Mouse (Mus musculus): ENCODE results near the gene Syt14. TPM values are rescaled to one million over a fixed set of nuclear protein-coding genes. Genes with fewer than 3 reads are reported as not detected.

Syt14 gene
- polyA plus RNA-seq (2012; ENCODE audit: insufficient read depth, insufficient read length, missing spikeins), result 0.87 and 1.0 TPM in 2 replicates

- Histone ChIP-seq H3K4me3 (ENCODE audit: insufficient read depth, low read depth, low read length) (peak within 1 kb of the TSS; percentile 44), H3K4me1 (ENCODE audit: control insufficient read depth, insufficient read depth, insufficient read length, low read length) (no peaks in the 10 kb centered on the region)
Measured at GRCm38 (mm10) chr1:193035371-193036238, at the start of gene Syt14. TSS of gene Syt14 (minus strand) at chr1:193035775.

DNA sequence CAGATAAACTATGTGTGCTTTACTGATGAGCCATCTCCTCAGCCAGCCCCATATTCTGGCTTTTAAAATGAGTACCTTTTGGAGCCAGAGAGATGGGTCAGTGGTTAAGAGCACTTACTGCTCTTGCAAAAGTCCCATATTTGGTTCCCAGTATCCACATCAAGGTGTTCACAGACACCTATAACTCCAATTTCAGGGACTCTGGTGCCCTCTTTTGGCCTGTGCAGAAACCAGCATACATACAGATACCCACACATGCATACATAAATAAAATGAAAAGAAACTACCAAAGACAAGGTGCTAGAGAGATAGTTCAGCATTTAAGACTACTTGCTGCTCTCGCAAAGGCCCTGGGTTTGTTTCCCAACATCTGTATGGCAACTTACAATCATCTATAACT lies 48.4 kb upstream of the Syt14 start:
- Histone ChIP-seq H3K4me3 (ENCODE audit: insufficient read depth, low read depth, low read length) (no peak overlapping the region), H3K27ac (replicated peaks; ENCODE audit: low read depth, low read length) (no peak overlapping the region), H3K4me1 (ENCODE audit: control insufficient read depth, insufficient read depth, insufficient read length, low read length) (peaks cover 14% of the 10 kb centered on the region)

More at GRCm38 (mm10) chr1:193035371-193036238, at the start of gene Syt14:
- H3K27ac ChIP-seq (replicated peaks; ENCODE audit: low read depth, low read length), result no peak within 1 kb of the TSS

DNA sequence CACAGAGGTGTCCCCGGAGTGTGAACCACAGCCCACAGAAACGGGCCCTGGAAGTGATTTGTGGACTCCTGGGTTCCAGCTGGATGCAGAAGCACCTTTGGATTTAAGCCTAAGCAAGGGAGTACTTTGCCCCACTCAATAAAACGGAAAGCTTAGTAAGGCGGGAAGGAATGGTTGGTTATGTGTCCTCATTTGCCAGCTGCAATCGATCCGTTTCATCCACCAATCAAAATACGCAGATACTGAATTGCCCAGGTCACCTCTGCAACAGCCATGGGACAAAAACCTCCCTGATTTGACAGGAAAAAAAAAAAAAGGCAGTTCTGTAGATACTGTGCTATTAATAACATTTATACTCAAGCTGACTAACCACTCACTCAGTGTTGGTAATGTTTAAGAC lies 47.5 kb upstream of the Syt14 start:
- no peak overlapping the region for H3K4me3 ChIP-seq (ENCODE audit: insufficient read depth, low read depth, low read length)
- H3K27ac ChIP-seq (replicated peaks; ENCODE audit: low read depth, low read length), result peak overlapping the region; percentile 66

DNA sequence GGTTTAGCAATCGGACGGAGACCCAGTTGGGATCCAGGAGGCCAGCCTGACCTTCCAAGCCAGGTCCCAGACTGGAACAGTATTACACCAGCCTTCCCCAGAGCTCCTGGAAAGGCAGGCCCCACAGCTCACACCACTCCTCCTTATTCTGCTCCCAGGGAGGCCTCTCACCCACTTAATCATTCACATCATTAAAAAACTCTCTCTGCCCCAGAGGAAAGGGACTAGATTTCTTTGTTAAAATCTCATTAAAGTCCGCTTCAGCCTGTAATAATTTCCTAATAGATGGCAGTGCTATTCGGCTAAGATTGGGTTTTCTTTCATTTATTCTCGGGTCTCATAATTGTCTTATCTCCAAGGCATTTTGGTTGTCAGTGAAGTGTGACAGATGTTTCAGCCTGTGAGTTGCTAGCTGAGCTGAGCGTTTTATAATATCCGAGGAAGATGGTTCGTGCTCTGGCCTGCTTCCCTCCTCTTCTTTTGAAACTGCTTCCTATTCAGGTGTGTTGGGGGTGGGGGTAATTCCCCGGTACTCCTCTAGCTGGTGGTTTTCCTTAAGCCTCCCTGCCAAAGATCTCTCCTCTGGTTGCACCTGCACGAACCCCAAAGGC lies 46.8 kb upstream of the Syt14 start:
- Histone ChIP-seq H3K27ac (replicated peaks; ENCODE audit: low read depth, low read length) (peak overlapping the region; percentile 66), H3K4me1 (ENCODE audit: control insufficient read depth, insufficient read depth, insufficient read length, low read length) (peaks cover 12% of the 10 kb centered on the region; the same call in 1 of the 2 replicates)

More for the DNA sequence above, 47.5 kb upstream of the Syt14 start:
- peaks cover 12% of the 10 kb centered on the region; the same call in 1 of the 2 replicates for H3K4me1 ChIP-seq (ENCODE audit: control insufficient read depth, insufficient read depth, insufficient read length, low read length)

DNA sequence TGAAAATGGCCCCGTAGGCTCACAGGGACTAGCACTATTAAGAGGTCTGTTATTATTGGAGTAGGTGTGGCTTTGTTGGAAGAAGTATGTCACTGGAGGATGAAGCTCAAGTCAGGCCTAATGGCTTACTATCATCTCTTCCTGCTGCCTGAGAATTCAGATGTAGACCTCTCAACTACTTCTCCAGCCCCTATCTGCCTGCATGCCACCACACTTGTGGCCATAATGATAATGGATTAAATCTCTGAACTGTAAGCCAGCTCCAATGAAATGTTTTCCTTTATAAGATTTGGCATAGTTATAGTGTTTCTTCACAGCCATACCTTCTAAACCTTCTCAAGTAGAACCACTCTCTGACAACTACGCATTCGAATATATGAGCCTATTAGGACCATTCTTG lies 27.0 kb upstream of the Syt14 start:
- Histone ChIP-seq H3K4me3 (ENCODE audit: insufficient read depth, low read depth, low read length) (no peak overlapping the region), H3K4me1 (ENCODE audit: control insufficient read depth, insufficient read depth, insufficient read length, low read length) (no peaks in the 10 kb centered on the region)

More for the DNA sequence above, 46.8 kb upstream of the Syt14 start:
- H3K4me3 ChIP-seq (ENCODE audit: insufficient read depth, low read depth, low read length), result no peak overlapping the region

GRCm38 (mm10) chr1:193060167-193060566 lies 24.6 kb upstream of the Syt14 start:
- H3K27ac ChIP-seq (replicated peaks; ENCODE audit: low read depth, low read length), result no peak overlapping the region
- no peak overlapping the region for H3K4me3 ChIP-seq (ENCODE audit: insufficient read depth, low read depth, low read length)
- H3K4me1 ChIP-seq (ENCODE audit: control insufficient read depth, insufficient read depth, insufficient read length, low read length), result no peaks in the 10 kb centered on the region

More for the DNA sequence above, 27.0 kb upstream of the Syt14 start:
- no peak overlapping the region for H3K27ac ChIP-seq (replicated peaks; ENCODE audit: low read depth, low read length)

DNA sequence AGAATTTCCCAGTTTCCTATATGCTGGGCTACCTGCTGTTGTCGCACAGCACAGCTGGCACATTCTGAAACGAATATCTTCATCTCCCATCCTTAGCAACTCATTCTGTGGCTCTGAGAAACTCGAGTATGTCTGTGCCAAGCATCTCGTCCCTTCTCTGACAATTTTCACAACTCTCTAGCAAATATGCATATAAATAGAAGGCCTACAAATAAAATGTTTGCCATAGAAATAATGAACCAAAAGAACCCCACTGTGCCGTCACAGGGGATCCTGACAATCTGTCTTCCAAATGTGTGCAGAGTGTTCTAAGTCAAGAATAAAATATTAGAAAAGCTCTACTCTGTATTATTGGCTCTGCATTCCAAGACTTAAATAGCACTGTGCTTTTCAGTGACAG lies 24.0 kb upstream of the Syt14 start:
- Histone ChIP-seq H3K4me3 (ENCODE audit: insufficient read depth, low read depth, low read length) (no peak overlapping the region), H3K27ac (replicated peaks; ENCODE audit: low read depth, low read length) (no peak overlapping the region), H3K4me1 (ENCODE audit: control insufficient read depth, insufficient read depth, insufficient read length, low read length) (no peaks in the 10 kb centered on the region)

DNA sequence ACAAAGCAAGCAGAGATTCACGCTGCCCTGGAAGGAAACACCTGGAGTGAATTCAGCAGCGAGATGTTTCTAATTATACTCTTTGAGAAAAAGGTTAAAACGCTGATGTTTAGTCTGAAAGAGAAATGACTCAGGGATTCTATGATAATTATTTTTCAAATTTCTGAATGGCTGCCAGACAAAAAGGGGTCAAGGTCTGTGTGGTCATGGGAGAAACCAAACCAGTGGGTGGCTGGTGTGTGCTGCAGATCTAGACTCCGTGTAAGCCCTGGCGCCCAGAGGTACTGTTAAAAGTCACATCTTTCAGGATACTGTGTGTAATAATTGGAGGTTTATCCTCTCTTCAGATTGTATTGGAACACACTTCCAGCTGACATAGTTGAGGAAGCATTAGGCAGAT lies 18.8 kb upstream of the Syt14 start:
- Histone ChIP-seq H3K27ac (replicated peaks; ENCODE audit: low read depth, low read length) (no peak overlapping the region), H3K4me3 (ENCODE audit: insufficient read depth, low read depth, low read length) (no peak overlapping the region), H3K4me1 (ENCODE audit: control insufficient read depth, insufficient read depth, insufficient read length, low read length) (no peaks in the 10 kb centered on the region)

- H3K4me3 ChIP-seq (ENCODE audit: insufficient read depth, low read depth, low read length), result no peak overlapping the region
- H3K4me1 ChIP-seq (ENCODE audit: control insufficient read depth, insufficient read depth, insufficient read length, low read length), result no peaks in the 10 kb centered on the region
- no peak overlapping the region for H3K27ac ChIP-seq (replicated peaks; ENCODE audit: low read depth, low read length)
Measured at GRCm38 (mm10) chr1:193053065-193053464, 17.5 kb upstream of the Syt14 start.

DNA sequence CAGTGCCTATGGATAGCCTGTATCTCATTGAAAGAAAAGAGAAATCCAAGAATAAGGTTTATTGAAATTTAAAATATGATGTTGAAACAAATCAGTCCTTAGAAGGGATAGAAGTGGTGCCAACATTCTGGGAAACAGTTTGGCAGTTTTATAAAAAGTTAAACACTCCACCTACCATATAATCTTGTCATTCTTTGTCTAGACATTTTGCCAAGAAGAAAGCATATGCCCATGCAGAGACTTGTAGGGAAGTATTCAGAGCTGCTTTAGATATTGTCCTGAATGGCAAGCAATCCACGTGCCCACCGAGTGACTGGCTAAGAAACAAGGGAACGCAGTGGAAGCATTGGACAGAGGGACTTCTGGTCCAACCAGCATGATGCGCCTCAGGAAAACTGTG lies 12.0 kb upstream of the Syt14 start:
- H3K27ac ChIP-seq (replicated peaks; ENCODE audit: low read depth, low read length), result no peak overlapping the region
- no peak overlapping the region for H3K4me3 ChIP-seq (ENCODE audit: insufficient read depth, low read depth, low read length)

DNA sequence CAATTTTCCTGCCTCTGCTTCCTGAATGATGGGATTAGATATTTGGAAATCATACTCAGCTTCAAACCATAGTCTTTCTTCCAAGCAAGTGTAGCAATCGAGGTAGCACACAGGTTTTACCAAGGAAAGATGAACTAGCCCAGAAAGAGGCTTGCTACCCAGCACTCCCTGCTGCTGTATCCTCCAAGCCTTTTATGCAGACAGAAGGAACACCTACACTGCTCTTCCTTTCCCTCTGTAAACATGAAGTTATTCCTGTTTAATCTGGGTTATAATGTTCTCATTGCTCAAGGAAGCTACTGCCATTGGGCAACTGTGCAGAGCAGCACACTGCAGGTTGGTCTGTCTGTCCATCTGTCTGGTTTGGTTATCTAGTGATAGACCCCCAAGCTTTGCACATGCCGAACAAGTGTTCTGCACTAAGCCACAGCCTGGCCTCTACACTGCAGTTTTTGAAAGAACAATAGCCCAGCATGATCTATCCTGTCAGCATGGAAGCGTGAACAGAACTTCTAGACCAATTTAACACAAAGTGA lies 7.3 kb upstream of the Syt14 start:
- Histone ChIP-seq H3K4me1 (ENCODE audit: control insufficient read depth, insufficient read depth, insufficient read length, low read length) (no peaks in the 10 kb centered on the region), H3K27ac (replicated peaks; ENCODE audit: low read depth, low read length) (no peak overlapping the region), H3K4me3 (ENCODE audit: insufficient read depth, low read depth, low read length) (no peak overlapping the region)

More for the DNA sequence above, 12.0 kb upstream of the Syt14 start:
- H3K4me1 ChIP-seq (ENCODE audit: control insufficient read depth, insufficient read depth, insufficient read length, low read length), result no peaks in the 10 kb centered on the region

- no peak overlapping the region for H3K27ac ChIP-seq (replicated peaks; ENCODE audit: low read depth, low read length)
- no peaks in the 10 kb centered on the region for H3K4me1 ChIP-seq (ENCODE audit: control insufficient read depth, insufficient read depth, insufficient read length, low read length)
- peak overlapping the region; percentile 44; the same call in 1 of the 2 replicates for H3K4me3 ChIP-seq (ENCODE audit: insufficient read depth, low read depth, low read length)
Measured at GRCm38 (mm10) chr1:193034951-193035370, 614 bp downstream of the Syt14 start.

GRCm38 (mm10) chr1:193024311-193024710 lies 11.3 kb downstream of the Syt14 start:
- Histone ChIP-seq H3K4me3 (ENCODE audit: insufficient read depth, low read depth, low read length) (no peak overlapping the region), H3K27ac (replicated peaks; ENCODE audit: low read depth, low read length) (no peak overlapping the region), H3K4me1 (ENCODE audit: control insufficient read depth, insufficient read depth, insufficient read length, low read length) (no peaks in the 10 kb centered on the region)

DNA sequence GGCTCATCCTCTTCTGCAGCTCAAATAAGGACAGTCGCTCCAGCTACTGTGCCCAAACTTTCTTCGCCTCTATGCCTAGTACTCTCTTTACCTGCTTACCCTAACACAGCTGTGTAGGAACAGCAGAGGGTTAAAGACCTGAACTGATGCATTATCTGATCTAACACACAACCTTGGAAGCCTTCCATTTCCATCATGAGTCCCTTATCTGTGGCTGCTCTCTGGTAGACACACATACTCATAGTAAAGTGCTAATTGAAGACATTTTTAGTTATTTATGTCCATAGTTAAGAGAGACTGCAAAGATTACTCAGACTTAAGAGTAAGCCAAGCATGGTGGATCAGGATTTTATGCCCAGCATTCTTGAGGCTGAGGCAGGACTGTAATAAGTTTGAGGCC lies 23.2 kb downstream of the Syt14 start:
- H3K27ac ChIP-seq (replicated peaks; ENCODE audit: low read depth, low read length), result no peak overlapping the region
- H3K4me1 ChIP-seq (ENCODE audit: control insufficient read depth, insufficient read depth, insufficient read length, low read length), result no peaks in the 10 kb centered on the region
- no peak overlapping the region for H3K4me3 ChIP-seq (ENCODE audit: insufficient read depth, low read depth, low read length)

- Histone ChIP-seq H3K4me1 (ENCODE audit: control insufficient read depth, insufficient read depth, insufficient read length, low read length) (no peaks in the 10 kb centered on the region), H3K27ac (replicated peaks; ENCODE audit: low read depth, low read length) (no peak overlapping the region), H3K4me3 (ENCODE audit: insufficient read depth, low read depth, low read length) (no peak overlapping the region)
Measured at GRCm38 (mm10) chr1:193011000-193011769, 24.4 kb downstream of the Syt14 start.

Data from brown adipose tissue, adult 24 weeks (tissue).